Mouse (Mus musculus): ENCODE measurements at regions not wholly inside any gene's neighbourhood (a gene's known extent, or its start where the extent isn't known, plus 50 kb on each side); places are given as distances from the start of the nearest gene placed in this dataset.
A peak's percentile ranks its signal among the peaks of the same experiment; 100 is the strongest.

DNA sequence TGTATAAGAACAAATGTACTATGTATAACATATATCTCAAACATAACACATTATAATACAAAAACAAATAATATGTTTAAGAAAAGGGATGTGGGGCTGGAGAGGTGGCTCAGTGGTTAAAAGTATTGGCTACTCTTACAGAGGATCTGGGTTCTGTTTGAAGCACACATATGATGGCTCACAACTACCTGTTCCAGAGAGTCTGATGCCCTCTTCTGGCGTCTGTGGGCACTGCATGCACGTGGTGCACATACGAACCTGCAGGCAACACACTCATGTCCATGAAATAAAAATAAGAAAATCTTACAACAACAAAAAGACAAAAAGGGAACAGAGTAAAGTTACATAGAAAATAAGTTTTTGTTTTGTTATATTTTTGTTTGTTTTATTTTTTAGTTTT lies 114.8 kb upstream of the Bmp4 start:
- DNase-seq = no peak
- 81% methylated on average over 3 of the region's 3 CpGs for WGBS
- no peaks in the 10 kb centered on the region for H3K4me1 ChIP-seq (ENCODE audit: control insufficient read depth, insufficient read depth, low read length)
- H3K27ac ChIP-seq (ENCODE audit: insufficient read depth, low read length) = no peak overlapping the region
- H3K4me3 ChIP-seq (replicated peaks; ENCODE audit: insufficient read depth, low read depth, low read length) = no peak overlapping the region
- H3K27me3 ChIP-seq (ENCODE audit: control insufficient read depth, insufficient read depth, low read length) = no peaks in the 10 kb centered on the region
- no peak for TF ChIP-seq CTCF (IDR thresholded peaks at IDR 0.05; ENCODE audit: borderline replicate concordance, insufficient read depth, low read depth, low read length)
- TF ChIP-seq POLR2A (IDR thresholded peaks at IDR 0.05; ENCODE audit: borderline replicate concordance, insufficient read depth, low read length) = no peak

DNA sequence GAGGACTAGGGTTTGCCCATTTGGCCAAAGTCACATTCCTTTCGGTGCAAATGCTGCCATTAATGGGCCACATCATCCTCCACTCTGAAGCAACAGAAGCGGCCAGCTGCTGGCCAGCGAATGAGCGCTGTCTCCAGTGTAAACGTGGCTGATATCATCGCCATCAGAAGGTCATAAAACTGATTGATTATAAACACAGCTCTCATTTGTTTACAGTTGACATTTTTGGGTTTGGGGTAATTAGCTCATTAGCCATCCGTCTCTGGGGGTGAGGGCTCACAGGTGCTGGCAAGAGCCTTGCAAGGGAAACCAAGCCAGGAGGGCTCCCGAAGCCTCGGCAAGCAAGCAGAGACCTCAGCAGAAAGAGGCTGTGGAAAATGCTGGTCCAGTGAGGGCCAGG lies 101.1 kb upstream of the Bmp4 start:
- Histone ChIP-seq H3K4me3 (replicated peaks; ENCODE audit: insufficient read depth, low read depth, low read length) (no peak overlapping the region), H3K27me3 (ENCODE audit: control insufficient read depth, insufficient read depth, low read length) (no peaks in the 10 kb centered on the region), H3K27ac (ENCODE audit: insufficient read depth, low read length) (no peak overlapping the region), H3K4me1 (ENCODE audit: control insufficient read depth, insufficient read depth, low read length) (no peaks in the 10 kb centered on the region)
- no peak for TF ChIP-seq CTCF (IDR thresholded peaks at IDR 0.05; ENCODE audit: borderline replicate concordance, insufficient read depth, low read depth, low read length)
- no peak for TF ChIP-seq POLR2A (IDR thresholded peaks at IDR 0.05; ENCODE audit: borderline replicate concordance, insufficient read depth, low read length)
- WGBS = 79% methylated on average over 9 of the region's 9 CpGs
- DNase-seq = no peak

DNA sequence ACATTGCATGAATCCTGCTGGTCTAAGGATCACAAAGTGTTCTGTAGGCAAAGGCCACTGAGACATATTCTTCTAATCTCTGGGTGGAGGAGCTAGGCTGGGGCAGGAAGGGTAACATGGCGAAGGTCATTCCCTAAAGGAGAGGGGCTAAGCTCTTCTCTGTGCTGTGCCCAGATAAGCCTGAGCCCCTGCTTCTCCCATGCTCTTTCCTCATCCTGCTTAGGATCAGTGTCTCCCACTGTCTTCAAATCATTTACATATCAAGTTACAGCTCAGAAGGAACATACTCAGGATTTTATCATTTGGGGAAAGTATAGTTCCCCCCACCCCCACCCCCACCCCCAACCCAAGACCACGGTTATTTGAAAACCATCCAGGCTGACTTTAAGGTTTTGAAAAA lies 100.7 kb upstream of the Bmp4 start:
- H3K4me1 ChIP-seq (ENCODE audit: control insufficient read depth, insufficient read depth, low read length) = no peaks in the 10 kb centered on the region
- H3K27ac ChIP-seq (ENCODE audit: insufficient read depth, low read length) = no peak overlapping the region
- DNase-seq = no peak
- no peak for TF ChIP-seq CTCF (IDR thresholded peaks at IDR 0.05; ENCODE audit: borderline replicate concordance, insufficient read depth, low read depth, low read length)
- no peak for TF ChIP-seq POLR2A (IDR thresholded peaks at IDR 0.05; ENCODE audit: borderline replicate concordance, insufficient read depth, low read length)
- H3K4me3 ChIP-seq (replicated peaks; ENCODE audit: insufficient read depth, low read depth, low read length) = no peak overlapping the region
- no peaks in the 10 kb centered on the region for H3K27me3 ChIP-seq (ENCODE audit: control insufficient read depth, insufficient read depth, low read length)
- WGBS = 83% methylated on average over 2 of the region's 2 CpGs

DNA sequence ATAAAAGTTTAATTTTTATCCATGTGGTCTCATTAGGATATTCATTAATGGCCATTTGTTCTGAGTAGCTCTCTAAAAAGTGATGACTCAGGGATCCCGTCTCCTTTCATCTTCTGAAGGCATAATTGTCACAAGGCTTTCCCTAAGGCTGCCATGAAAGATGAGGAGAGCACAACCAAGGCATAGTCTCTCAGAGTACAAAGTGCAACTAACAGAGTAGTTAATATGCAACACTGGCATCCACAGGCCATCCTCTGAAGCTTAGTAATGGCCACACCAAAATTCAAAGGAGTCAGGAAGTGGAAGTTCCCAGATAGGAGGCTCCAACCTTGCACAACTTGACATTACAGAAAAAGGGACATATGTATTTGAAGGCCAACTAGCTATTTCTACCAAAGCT lies 97.1 kb upstream of the Bmp4 start:
- WGBS = 86% methylated on average over 1 of the region's 1 CpGs
- Histone ChIP-seq H3K4me1 (ENCODE audit: control insufficient read depth, insufficient read depth, low read length) (no peaks in the 10 kb centered on the region), H3K4me3 (replicated peaks; ENCODE audit: insufficient read depth, low read depth, low read length) (no peak overlapping the region), H3K27ac (ENCODE audit: insufficient read depth, low read length) (no peak overlapping the region), H3K27me3 (ENCODE audit: control insufficient read depth, insufficient read depth, low read length) (no peaks in the 10 kb centered on the region)
- no peak for DNase-seq
- TF ChIP-seq POLR2A (IDR thresholded peaks at IDR 0.05; ENCODE audit: borderline replicate concordance, insufficient read depth, low read length) (no peak), CTCF (IDR thresholded peaks at IDR 0.05; ENCODE audit: borderline replicate concordance, insufficient read depth, low read depth, low read length) (no peak)

DNA sequence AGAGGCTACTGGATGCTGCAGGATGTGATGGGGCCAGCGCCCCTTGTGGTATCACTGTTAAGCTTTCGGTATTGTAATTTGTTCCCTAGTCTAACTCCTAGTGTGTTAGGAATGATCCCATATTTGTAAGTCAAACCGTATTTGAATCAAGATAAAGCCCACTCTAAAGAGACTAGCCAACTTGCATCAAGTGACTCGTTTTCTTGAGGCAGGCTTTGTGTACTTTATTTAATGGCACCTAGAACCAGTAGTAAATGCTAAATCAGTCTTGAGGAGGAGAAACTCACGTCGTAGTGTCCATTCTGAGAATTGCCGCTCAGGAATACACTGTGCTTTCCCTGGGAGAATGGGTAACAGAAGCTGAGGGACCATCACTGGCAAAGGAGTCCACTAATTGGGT lies 89.9 kb upstream of the Bmp4 start:
- Histone ChIP-seq H3K4me1 (ENCODE audit: control insufficient read depth, insufficient read depth, low read length) (no peaks in the 10 kb centered on the region), H3K4me3 (replicated peaks; ENCODE audit: insufficient read depth, low read depth, low read length) (no peak overlapping the region), H3K27ac (ENCODE audit: insufficient read depth, low read length) (no peak overlapping the region), H3K27me3 (ENCODE audit: control insufficient read depth, insufficient read depth, low read length) (no peaks in the 10 kb centered on the region)
- TF ChIP-seq CTCF (IDR thresholded peaks at IDR 0.05; ENCODE audit: borderline replicate concordance, insufficient read depth, low read depth, low read length) (no peak), POLR2A (IDR thresholded peaks at IDR 0.05; ENCODE audit: borderline replicate concordance, insufficient read depth, low read length) (no peak)
- DNase-seq = no peak
- 84% methylated on average over 7 of the region's 7 CpGs for WGBS

DNA sequence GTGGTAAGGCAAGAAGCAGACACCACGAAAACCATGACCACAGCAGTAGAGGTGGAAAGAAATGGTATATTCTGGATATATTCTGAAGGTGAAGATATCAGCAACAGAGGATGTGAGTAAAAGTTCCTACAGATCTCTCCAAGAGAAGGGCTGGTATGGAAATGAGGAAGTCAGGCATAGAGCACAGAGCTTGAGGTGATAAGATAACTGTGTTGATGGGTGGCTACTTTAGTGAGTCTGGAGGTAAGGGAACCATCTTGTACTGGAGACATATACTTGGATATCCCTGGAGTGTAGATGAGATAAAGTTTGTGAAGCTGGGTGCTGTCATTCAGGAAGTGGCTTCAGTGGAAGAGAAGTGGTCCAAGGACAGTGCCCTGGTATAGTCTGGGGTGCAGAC lies 85.5 kb upstream of the Bmp4 start:
- Histone ChIP-seq H3K4me1 (ENCODE audit: control insufficient read depth, insufficient read depth, low read length) (no peaks in the 10 kb centered on the region), H3K27ac (ENCODE audit: insufficient read depth, low read length) (no peak overlapping the region), H3K27me3 (ENCODE audit: control insufficient read depth, insufficient read depth, low read length) (no peaks in the 10 kb centered on the region), H3K4me3 (replicated peaks; ENCODE audit: insufficient read depth, low read depth, low read length) (no peak overlapping the region)
- no peak for TF ChIP-seq POLR2A (IDR thresholded peaks at IDR 0.05; ENCODE audit: borderline replicate concordance, insufficient read depth, low read length)
- TF ChIP-seq CTCF (IDR thresholded peaks at IDR 0.05; ENCODE audit: borderline replicate concordance, insufficient read depth, low read depth, low read length) = no peak
- WGBS = 69% methylated on average over 1 of the region's 1 CpGs
- DNase-seq = no peak

DNA sequence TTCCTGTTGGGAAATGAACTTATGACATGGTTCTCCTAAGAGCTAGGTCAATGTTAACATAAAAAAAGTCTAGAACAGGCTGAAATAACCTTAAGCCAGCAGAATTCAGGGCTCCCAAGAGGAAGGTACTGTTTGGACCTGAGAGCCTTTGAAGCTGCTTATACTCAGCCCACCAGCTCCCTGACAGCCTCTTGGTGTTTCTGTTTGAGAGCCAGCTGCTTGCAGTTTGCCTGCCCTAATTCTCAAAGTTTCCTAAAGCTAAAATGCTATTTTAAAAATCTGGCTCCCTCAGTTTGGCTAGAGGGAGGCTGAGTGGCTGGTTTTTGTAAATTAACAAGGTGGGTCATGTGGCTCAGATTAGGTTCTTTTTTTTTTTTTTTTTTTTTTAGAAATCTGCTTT lies 72.5 kb upstream of the Bmp4 start:
- no peaks in the 10 kb centered on the region for H3K4me1 ChIP-seq (ENCODE audit: control insufficient read depth, insufficient read depth, low read length)
- DNase-seq = peak in 1 of 2 experiments; percentile 12
- H3K27me3 ChIP-seq (ENCODE audit: control insufficient read depth, insufficient read depth, low read length) = no peaks in the 10 kb centered on the region
- TF ChIP-seq CTCF (IDR thresholded peaks at IDR 0.05; ENCODE audit: borderline replicate concordance, insufficient read depth, low read depth, low read length) (no peak), POLR2A (IDR thresholded peaks at IDR 0.05; ENCODE audit: borderline replicate concordance, insufficient read depth, low read length) (no peak)
- no peak overlapping the region for H3K4me3 ChIP-seq (replicated peaks; ENCODE audit: insufficient read depth, low read depth, low read length)
- H3K27ac ChIP-seq (ENCODE audit: insufficient read depth, low read length) = no peak overlapping the region

DNA sequence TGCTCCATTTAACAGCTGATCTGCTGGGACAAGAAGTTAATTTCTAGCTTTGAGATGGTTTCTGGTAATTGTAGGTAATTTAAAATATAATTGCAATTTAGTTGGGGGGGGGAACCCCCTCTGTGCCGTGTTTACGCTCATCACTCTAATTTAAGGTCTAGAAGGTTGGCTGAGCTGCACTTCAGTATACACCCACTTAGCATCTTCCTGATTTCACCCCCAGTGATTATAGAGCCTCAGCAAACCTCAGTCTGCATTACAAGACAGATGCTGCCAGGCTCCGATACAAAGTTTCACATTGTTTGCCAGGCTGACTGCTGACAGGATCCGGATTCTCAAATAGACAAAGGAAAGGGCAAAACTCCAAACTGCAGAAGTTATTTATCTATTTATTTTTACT lies 71.5 kb upstream of the Bmp4 start:
- no peak overlapping the region for H3K4me3 ChIP-seq (replicated peaks; ENCODE audit: insufficient read depth, low read depth, low read length)
- H3K27me3 ChIP-seq (ENCODE audit: control insufficient read depth, insufficient read depth, low read length) = no peaks in the 10 kb centered on the region
- H3K27ac ChIP-seq (ENCODE audit: insufficient read depth, low read length) = no peak overlapping the region
- no peaks in the 10 kb centered on the region for H3K4me1 ChIP-seq (ENCODE audit: control insufficient read depth, insufficient read depth, low read length)
- TF ChIP-seq POLR2A (IDR thresholded peaks at IDR 0.05; ENCODE audit: borderline replicate concordance, insufficient read depth, low read length) (no peak), CTCF (IDR thresholded peaks at IDR 0.05; ENCODE audit: borderline replicate concordance, insufficient read depth, low read depth, low read length) (no peak)
- no peak for DNase-seq
- WGBS = 70% methylated on average over 4 of the region's 4 CpGs
